Mouse (Mus musculus) skeletal muscle tissue, adult 2 months (tissue): ENCODE results near the gene Nucks1.
"Not testable (repeated sequence)": the region's sequence is repeated elsewhere in the genome, so short reads cannot be mapped to it uniquely, and the experiment has no call there.

Source experiments
- DNase-seq: peaks from one replicate; pipeline ENCODE4 v3.0.0-alpha.2; 2012; ENCODE audit warnings: low read depth, low spot score

Nucks1 gene

DNA sequence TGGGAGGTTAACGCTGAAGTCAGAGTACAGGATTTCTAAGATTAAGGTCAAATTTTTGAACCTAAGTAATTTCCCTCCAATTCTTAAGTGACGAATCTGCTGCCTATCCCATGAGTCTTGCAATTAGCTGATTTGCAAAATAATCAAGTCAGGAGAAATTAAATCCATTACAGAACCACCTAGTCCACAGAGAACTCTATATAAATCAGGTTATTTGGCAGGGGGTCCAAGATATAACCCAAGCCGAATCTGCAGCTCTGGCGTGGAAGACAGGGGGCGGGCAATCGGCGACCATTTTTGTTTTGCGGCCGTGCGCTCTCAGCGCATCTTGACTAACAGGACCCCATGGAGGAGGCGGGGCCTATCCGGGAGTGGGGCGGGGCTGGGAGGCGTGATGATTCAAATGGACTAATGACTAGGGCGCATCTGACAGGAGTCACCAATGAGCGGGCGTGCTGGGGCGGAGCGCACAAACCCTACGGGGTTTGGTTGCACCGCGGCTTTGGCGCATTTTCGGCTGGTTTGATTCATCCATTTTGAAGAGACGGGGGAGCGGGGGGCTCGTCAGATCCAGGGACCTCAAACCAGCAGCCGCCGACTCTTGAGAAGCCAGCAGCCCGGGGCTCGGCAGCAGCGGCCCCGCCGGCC is at the start of gene Nucks1:
Nucks1 (plus strand) TSS at position 534 of the 648 bp plus-strand sequence.
- DNase-seq: peak; percentile 96

- DNase-seq: no peak
Measured at GRCm38 (mm10) chr1:131861811-131862210, 48.5 kb upstream of the Nucks1 start.

DNA sequence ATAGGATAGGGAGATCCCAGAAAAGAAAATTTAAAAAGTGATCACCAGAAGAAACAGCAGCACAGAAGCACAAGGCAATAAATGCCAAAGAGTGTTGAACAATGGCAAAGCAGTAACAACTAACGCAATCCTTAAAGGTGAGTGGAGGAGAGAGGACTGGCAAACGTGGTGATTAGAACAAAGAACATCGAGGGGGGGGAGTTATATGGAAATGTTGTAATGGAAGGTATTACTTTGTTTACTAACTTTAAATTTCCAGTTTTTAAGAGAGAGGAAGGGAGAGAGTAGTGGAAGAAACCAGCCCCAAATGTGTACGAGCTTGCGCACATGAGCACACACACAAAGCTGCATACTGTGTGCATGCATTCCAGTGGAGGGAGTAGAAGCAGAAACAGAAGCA is 44.7 kb upstream of the Nucks1 start:
- DNase-seq: no peak

DNA sequence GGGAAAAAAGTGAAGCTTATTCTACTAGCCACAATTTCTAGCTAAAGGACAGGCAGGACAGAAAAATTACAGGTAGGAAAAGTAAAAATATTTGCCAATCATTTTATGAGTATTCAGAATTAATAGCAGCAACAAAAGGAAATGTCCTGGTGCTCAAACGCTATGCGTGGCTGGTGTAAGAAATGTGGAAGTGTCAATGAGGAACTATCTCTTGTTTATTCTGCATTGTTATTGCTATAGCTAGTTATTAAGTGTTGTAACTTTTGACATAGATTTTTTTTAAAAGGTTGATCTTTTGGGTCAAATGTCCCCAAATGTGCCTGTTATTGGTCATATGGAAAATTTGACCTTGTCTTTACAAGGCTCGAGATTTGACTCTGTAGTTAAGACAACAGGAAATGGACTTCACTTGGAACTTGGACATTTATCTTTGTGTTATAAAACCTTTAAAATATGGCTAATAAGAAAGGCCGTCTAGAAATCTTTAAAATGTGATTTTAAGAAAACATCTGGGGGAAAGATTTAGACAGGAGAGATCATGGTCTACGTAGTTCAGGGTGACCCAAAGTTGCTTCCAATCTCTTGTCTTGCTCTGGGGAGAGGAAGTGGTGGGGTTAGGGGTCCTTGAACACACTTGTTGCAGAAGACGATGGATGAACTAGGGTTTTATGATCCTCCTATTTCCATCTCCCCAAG is 43.9 kb upstream of the Nucks1 start:
- no peak for DNase-seq

DNA sequence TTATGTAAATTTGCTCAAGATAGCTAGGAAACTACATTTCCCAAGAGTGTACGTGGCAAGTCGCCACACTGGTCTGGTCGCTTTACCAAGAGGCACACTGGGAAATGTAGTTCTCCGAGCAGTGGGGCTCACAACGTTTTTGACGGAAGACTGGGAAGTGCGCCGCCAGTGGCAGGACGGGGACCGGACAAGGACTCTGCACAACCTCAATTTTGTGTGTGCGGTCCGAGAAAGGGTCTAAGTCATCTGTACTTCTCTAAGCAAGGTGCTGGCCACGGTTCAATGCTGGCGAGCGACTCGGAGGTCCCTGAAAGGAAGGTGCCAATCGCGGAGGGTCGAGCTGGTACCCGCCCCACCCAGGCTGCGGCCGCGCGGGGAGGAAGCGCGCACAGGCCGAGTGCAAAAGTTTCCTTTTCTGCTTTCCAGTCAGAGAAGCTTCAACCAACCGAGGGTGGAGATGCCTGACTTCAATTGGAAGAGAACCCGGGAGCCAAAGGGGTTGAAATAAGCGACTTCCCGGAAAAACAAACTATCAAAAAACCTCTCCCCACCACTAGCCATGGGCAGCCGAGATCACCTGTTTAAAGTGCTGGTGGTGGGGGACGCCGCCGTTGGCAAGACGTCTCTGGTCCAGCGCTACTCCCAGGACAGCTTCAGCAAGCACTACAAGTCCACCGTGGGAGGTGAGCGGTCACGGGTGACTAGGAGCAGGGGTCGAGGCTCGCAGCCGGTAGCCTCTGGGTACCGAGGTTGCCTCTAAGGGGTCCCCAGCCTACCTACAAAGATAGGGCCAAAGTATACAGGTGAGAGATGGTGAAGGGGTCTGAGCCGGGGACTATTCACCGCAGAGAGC is 43.0 kb upstream of the Nucks1 start, which contains the start of gene Rab29:
Rab29 (plus strand) TSS at position 132 of the 853 bp plus-strand sequence.
- DNase-seq: peak; percentile 88

DNA sequence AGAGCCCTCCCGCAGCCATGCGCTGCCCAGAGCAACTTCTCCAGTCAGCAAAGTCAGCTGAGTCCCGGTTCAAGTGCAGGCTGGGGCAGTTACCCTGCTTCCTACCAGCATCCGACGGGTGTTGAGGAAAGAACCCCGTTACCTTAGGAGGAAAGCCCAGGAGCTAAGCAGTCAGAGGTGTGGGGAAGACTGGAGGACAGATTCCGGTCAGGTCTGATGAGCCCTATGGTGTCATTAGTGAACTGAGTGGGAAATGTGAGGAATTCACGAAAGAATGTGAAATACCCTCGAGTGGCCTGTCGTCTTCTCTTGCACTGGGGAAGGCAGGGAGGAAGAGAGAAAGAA is 42.4 kb upstream of the Nucks1 start:
- DNase-seq: no peak

GRCm38 (mm10) chr1:131869561-131869960 is 40.8 kb upstream of the Nucks1 start:
- DNase-seq: no peak

GRCm38 (mm10) chr1:131872856-131873255 is 37.5 kb upstream of the Nucks1 start:
- no peak for DNase-seq

- DNase-seq: no peak
Measured at GRCm38 (mm10) chr1:131879816-131880215, 30.5 kb upstream of the Nucks1 start.

DNA sequence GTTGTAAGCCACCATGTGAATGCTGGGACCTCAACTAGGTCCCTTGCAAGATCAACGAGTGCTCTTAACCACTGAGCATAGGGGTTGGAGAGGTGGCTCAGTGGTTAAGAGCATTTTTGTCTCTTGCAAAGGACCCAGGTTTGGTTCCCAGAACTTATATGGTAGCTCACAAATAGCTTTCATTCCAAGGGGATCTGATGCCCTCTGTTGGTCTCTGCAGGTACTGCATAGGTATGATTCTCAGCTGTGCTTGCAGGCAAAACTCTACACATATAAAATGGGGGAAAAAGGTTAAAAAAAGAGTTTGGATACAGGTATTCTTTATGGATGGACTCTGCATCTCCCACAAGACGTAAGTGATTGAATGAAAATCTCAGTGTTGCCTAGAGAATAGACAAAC is 27.5 kb upstream of the Nucks1 start:
- DNase-seq: no peak

GRCm38 (mm10) chr1:131886173-131886572 is 24.2 kb upstream of the Nucks1 start:
- DNase-seq: no peak

DNA sequence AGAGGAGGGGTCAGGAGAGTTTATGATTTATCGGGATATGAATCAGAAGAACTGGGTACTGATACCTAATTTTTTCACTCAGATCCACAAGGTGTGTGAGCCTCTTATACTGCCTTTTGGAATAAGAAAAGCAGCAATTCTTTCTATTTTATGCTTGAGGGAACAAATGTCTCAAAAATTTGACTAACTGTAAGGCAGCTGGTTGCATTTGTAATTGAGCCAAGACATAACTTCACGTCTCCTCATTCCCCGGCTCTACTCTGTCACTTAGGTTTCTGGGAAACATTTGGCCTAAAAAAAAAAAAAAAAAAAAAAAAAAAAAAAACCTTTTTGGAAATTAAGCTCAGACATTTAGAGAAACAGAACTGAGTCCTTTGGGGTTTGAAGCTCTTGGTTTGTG is 23.7 kb upstream of the Nucks1 start:
- no peak for DNase-seq

GRCm38 (mm10) chr1:131890043-131890658 is 20.2 kb upstream of the Nucks1 start:
- no peak for DNase-seq

DNA sequence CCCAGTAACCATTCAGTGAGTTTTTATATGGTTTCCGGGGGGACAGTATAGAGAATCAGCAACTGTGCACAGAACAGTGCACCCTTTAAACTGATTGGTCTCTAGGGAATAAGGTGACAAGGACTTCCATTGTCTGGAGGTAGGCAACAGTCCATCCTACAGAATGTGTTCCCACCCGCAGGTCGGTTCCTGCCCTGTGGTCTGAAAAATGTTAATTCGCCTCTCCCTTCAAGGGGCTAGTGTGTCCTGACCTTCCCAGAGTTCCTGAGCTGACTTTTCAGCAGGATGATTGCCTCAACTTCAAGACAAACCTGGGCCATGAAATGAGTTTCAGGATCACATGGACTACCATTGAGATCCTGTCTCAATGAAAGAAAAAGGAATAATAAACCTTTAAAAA is 18.9 kb upstream of the Nucks1 start:
- no peak for DNase-seq

GRCm38 (mm10) chr1:131902679-131903078 is 7.7 kb upstream of the Nucks1 start:
- DNase-seq: no peak

- DNase-seq: no peak
Measured at GRCm38 (mm10) chr1:131903251-131903650, 7.1 kb upstream of the Nucks1 start.

DNA sequence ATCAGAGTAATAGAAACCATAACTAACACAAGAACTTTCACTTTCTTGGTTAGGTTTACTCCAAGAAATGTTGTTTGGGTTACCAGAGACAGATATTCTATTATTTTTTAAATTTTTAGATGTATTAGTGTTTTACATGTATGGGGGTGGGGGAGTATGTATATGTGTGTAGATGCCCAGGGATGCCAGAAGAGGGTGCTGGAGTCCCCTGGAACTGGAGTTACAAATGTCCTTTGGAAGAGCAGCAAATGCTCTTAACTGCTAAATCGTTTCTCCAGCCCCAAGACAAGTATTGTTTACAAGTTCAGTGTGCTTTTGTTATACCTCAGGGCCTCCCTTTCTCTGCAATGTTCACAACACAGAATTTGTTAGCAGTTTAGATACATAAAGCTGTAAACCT is 4.8 kb upstream of the Nucks1 start:
- DNase-seq: no peak

GRCm38 (mm10) chr1:131908456-131908855 is 1.9 kb upstream of the Nucks1 start:
- DNase-seq: no peak

GRCm38 (mm10) chr1:131909236-131909635 is 1.1 kb upstream of the Nucks1 start:
- not testable (repeated sequence) for DNase-seq

- DNase-seq: peak; percentile 40
Measured at GRCm38 (mm10) chr1:131910674-131911558, 582 bp downstream of the Nucks1 start.

DNA sequence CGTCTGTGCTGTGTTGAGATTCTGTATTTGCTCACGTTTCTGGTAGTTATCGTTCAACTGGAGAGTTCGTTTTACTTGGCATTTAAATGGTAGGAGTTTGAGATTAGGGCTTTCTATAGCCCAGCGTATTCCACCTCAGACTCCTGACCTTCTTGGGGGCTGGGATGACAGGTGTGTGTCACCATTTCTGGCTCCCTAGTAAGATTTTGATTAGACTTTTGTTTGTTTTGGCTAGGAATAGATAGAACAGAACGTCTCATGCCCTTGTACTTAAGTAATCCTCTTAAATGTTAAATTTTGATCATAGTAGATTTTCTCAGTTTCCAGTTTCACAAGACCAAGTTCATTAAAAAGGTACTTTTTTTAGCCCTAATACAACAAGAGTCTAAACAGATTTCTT is 7.3 kb downstream of the Nucks1 start:
- no peak for DNase-seq
